Mouse (Mus musculus): ENCODE measurements at regions not wholly inside any gene's neighbourhood (a gene's known extent, or its start where the extent isn't known, plus 50 kb on each side); places are given as distances from the start of the nearest gene placed in this dataset.

DNA sequence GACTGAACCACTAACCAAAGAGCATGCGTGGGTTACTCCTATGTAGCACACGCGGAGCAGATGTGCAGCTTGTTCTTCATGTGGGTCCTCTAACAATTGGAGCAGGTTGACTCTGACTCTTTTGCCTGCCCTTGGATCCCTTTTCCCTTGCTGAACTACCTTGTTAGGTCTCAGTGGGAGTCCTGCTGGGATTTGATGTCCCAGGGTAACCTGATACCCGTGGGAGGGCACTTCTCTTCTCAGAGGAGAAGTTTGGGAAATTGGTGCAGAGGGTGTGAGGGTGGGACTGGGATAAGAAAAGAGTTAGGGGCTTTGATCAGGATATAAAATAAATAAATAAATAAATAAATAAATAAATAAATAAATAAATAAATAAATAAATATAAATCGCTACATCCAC, 179.7 kb upstream of the Tas2r134 start:
- no peak for DNase-seq

DNA sequence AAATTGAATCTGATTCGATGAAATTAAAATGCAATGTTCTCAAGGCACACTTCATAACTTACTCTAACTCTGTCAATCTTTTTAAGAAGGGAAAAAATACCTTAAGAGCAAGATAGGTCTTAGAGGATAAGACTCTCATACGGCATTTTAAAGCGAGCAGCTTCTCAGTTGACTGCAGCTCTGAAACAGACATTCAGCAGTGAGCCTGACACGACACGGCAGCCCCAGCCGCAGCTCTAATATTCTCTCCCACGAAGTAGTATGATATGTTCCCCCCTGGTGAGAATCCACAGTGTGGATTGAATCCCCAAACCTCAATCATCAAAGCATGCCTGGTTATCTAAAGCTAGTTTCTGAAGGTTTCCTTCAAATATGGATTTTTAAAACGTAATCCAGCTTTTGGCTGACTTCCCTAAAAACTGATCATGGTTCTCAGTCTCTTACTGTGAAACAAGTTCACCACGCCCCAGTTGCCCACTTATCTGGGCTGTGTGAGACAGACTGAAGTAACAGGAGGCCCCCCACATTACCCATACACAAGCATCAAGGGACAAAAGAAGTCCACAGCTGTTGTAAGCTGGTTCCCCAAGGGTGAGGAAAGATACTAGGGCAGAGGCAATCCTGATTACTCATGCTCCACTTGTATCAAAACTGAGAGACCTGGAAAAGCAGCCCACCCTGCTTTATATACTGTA, 182.8 kb upstream of the Tas2r134 start:
- no peak for DNase-seq

DNA sequence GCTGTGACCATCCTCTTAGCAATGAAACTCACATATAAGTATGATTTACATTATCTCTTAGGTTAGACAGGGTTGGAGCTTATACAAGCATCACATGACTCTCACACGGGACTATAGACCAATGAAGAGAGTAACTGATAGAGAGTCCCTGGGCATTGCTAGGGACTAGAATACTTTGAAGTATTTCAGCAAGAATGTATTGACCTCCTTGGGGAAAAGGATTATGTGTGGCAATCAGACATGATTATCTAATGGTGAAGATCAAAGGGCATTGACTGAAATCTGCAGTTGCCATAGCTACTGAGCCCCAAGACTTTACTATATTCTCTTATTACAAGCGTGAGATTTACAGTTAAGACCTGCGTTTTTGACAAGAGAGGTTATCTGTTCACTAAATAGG, 183.4 kb upstream of the Tas2r134 start:
- DNase-seq: no peak

DNA sequence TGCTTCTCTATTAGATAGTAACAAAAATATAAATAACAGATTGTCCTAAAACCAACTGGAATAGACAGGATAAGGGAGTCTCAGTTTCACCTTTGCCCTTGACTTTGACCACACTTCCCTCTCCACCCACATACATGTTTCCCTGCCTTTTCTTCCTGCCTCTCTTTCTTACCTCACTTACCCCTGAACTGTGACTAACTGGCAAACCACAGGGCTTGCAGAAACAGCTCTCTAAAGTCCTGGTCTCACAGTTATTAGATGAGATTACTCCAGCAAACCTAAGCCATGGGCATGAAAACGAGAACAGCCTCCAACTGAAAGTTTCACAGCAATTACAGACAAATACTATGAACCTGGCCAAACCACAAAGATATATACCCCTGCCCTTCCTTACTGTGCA, 188.3 kb upstream of the Tas2r134 start:
- DNase-seq: no peak

DNA sequence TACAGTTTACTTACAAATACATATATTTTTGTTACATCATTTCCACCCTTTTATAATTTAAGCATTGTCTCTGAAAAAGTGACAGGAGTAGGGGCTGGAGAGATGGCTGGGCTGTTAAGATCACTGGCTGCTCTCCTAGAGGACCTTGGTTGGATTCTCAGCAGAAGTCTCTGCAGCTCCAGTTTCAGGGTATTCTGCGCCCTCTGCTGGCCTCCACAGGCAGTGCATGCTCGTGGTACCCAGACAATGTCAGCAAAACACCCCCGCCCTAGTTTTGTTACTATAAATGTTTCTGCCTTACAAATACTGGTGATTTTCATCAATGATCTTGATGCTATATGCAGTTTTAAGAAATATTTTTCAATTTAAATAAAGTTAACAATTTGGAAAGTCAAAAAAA, 190.7 kb upstream of the Tas2r134 start:
- no peak for DNase-seq

DNA sequence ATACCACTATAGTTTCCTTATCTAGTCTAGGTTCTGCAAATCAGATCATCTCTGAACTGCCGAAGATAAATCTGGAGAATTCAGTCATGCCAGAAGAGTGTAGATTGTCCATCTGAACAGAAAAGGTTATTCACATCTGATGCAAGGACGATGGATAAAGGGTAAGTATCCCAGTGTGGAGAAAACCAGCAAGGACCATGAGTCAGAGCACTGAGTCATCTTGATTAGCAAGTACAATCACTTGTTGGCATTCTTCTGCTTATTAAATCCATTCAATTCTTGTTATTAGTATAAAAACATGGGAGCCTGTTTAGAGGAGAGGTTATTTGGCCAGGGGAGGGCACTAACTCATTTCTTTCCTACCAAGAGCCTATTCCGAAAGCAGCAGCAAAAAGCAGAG, 195.7 kb upstream of the Tas2r134 start:
- peak; percentile 41 for DNase-seq

DNA sequence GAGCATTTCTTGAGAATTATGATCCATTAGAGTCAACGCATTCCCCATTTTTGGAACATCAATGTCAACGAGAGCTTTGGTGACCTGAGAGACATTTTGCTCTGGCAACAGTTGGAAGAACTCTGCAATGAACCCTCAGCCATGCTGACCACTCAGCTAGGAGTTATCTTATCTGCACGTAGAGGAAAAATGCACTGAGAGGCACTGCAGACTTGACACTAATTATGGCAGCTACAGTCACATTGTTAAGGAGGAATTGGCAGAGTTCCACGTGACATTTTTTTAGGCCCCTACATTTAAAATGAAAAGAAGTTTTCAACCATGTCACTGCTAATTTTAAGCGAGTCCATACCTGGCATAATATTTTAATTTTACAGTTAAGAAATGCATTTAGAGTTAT, 197.6 kb upstream of the Tas2r134 start:
- no peak for DNase-seq

DNA sequence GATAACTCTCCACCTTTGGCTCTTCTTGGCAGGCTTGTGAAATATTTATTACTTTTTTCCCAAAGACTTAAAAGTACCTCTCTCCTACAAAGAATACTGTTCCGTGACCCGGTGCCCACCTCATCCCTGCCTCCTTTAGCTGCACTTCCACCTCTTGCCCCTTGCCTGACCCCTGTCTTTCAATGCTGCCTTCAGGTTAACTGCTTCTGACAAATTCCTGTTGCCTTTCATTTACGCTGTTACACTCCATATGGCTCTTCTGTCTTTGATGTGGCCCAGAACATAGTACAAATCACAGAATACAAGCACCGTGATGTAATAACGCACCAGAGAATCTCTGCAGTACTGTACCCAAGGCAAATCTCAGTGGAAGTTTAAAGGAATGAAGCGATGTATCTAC, 204.9 kb upstream of the Tas2r134 start:
- no peak for DNase-seq

DNA sequence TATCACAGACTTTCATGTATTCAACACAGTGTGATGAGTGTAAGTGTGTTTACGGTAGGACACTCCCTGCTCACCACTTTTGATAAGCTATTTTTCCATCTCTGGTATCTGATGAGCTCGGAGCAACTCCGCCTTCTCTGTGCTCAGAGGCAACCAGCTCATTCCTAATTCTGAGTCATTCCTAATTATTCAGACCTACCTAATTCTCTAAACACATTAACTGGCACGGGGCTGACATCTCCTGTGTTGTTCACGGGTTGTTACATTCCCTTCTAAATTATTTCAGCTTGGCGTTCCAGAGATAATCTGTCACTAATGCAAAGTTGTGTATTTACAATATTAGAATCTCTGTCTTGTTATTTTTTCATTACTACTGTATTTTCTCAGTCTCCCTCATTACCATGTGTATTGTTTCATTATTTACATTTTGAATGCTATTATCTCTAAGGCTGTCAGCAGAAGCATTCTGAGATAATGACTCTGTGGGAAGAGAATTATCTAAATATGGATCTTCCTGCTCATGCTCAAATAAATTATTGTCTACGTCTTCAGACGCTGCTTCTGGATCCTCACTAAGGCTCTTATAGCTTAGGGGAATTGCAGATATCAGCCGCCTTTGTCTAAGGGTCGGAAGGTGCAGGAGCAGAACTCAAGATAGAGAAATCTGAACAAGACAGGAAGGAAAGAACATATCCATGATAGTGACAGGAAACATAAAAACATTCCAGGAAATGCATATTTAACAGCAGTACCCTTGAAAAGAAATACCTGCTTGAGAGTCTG, 209.2 kb upstream of the Tas2r134 start:
- DNase-seq: no peak

DNA sequence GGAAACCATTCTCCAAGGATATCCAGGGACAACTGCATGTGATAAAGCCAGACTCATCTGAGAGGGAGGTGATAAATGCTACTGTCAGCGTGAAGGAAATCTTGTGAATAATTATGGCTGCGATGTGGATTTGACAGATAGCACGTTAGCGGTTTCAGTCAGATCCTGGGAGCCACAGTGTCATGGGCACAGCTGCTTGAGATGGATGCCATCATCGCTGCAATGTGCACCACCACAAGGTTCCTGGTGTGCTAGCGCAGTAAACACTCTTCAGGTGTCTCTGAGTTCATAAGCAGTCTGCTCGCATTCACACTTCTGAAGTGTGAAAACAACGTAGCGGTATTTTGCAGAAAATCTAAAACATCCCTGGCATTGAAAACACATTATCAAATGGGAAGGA, 238.9 kb upstream of the Tas2r134 start:
- no peak for DNase-seq

DNA sequence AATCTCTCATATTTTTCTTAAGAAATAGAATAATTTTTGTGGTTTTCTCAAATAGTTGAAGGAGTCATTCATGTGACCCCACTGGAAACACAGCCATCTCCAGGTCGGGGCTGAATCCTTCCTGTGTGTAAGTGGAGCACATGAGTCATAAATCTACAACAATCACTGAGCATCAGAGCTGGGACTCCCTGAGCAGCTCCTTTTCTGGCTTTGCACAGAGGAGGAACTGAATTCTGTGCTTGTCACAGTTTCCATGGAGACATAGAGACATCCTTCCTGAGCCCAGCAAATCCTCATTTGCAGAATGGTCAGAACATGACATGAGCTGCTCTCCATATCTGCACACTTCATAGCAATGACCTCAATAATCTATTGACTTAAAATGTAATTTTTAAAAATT, 238.2 kb upstream of the Rnd3 start:
- no peak for DNase-seq

DNA sequence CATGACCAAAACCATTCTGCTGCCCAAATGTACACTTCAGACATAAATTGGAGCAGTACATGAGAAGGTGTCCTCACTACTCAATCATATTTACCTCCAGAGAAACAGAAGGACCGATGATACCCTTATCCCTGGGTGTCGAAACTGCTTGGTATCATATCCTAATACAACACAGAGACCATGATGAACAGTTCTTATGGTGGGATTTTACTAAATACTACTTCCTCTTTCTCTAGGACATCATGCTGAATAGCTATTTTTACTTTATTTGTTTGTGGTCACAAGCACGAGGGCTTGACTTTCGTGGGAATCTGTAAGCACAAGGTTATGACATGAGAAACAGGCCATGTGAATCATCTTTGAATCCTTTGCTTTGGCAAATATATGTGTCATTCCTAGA, 227.7 kb upstream of the Rnd3 start:
- no peak for DNase-seq

DNA sequence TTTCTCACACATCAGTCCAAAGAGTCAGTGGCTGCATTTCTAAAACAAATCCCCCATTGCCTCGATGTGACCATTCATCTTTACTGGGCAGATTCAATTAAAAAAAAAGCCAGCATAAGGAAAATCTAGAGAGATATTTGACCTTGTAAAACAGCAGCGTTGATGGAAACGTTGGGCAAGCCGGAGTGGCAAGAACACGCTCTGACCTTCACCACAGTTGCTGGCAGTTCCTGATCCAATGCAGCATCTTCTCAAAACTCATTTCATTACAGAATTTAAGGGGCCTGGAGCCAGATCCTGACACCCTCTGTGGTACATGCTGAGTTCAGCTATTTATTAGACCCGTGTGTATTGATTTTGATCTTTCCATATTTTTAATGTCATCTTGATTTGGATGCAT, 225.7 kb upstream of the Rnd3 start:
- peak; percentile 10 for DNase-seq

DNA sequence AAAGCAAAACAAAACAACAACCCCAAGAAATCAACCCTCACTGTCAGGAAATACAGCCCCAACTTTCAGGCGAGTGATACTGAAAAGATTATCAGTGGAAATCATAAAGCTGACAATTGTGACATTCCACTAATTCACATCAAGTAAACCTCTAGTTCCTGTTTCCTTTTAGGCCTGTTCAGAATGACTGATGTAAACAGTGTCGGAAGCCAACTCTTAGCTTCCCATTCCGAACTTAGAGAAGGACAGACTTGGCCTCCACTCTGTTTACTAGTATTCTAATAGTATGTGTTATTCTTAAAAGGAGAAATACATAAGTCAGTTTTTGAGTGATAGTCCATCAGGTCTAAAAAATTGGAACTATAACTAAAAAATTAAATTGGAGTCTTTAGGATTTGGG, 223.9 kb upstream of the Rnd3 start:
- no peak for DNase-seq

DNA sequence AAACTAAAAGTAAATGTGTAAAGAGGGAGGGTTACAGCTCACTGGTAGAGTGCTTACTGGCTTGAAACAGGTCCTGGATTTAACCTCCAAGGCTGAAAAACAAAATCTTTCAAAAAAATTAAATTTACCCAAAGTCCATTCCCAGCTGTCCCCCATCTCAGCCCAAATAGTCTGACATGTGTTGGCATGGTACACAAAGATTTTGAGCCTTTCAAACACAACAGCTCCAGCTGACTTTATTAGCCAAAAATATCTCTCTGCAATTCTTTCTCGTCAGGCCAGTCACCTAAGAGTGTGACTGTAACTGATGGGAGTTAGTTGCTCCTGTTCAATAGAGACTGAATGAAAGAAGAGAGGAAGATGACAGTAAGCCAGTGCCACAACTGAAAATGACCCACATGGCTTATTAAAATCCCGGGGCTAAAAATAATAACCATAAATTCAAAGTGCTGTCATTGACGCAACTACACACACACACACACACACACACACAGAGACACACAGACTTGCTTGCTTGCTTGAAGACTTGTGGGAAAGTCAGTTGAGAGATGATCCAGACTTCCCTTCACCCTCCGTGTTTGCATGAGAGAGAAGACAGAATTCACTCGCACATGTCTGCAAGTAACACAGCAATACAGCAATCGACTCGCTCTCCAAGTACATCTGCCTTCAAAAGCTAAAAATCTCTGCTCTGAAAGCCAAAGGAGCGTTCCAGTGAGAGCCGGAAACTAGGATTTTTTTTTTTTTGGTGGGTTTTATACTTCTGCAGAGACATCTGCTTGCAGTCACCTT, 214.1 kb upstream of the Rnd3 start:
- DNase-seq: no peak

DNA sequence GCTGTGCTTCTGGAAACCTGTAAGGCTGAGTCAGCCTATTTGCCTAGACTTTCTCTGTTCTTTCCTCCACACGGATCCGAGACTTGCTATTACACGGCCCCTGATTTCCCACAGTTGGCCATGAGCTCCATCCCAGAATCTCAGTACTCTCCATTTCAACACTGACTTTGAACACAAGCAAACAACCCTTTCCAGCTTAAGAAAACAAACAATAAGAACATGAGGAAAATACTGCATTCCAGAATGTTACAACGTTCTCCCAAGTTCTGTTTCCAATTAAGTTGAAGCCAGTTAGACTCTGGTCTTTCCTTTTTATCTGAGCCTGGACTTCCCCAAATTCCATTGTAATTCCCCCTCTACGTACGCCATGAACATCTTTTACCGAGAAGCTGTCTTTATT, 206.4 kb upstream of the Rnd3 start:
- DNase-seq: no peak

DNA sequence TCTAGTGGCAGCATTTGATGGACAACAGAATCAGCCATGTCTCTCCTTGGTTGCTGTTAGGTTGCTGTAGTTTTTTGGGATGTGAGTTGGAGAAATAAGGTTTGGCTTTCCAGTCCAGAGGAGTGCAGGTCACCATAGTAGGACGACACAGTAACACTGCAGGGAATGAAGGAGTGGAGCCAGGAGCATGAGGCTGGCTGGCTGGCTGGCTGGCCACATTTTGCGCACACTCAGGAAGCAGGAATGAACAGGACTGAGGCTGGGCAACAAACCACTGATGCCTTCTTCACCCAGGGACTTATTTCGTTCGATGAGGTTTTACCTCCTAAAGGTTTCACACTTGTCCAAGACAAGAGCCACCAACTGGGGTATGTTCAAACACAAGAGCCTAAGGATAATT, 205.9 kb upstream of the Rnd3 start:
- no peak for DNase-seq

DNA sequence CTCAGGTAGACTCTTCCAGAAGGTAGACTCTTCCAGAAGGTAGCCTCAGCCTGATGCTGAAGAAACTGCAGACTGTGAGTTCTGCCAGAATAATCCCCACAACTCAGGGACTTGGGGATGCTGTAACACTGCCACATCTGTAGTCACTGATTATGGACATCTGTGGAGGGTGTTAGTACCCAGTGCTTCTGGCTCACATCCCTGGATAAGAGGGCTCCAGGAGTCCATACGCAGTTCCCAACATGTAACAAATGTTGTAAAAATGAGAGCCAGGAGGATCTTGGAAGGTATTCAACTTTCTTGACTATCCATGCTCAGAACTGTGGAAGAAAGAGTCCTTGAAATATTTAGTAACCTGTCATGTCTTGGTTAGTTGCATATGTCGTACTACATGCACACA, 200.7 kb upstream of the Rnd3 start:
- no peak for DNase-seq

DNA sequence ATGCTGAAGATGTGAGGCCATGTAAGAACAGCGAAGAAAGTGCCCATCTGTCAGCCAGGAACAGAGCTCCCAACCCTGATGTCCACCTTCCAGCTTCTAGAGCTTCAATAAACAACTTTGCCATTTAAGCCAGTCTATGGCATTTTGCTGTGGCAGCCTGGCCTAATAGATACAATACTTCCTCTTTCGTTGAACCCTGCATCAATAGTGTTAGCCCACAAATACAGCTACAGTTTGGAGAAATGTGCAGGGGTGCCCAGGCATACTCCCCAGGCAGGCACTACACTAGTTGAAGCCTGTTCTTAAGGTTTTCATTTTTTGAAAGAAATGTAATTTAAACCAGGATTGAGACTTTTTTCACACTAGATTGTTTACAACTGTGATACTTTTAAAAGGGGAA, 199.9 kb upstream of the Rnd3 start:
- no peak for DNase-seq

DNA sequence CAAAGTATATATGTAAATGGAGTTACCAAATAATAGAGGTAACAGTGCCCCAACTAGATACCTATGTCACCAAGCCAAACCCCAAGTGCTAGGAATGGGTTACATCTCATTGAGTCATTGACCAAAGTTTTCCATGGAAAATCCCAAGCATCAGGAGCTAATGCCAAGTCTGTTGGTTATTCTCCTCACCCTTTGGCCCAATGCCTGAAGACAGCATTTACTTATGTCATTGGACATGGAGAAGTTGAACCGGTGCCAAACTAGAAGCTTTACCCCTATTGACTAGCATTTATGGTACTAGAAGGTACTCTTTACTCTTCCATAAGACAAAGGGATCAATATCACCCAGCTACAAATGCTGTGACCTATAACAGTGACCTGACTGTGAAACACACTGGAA, 198.2 kb upstream of the Rnd3 start:
- no peak for DNase-seq

DNA sequence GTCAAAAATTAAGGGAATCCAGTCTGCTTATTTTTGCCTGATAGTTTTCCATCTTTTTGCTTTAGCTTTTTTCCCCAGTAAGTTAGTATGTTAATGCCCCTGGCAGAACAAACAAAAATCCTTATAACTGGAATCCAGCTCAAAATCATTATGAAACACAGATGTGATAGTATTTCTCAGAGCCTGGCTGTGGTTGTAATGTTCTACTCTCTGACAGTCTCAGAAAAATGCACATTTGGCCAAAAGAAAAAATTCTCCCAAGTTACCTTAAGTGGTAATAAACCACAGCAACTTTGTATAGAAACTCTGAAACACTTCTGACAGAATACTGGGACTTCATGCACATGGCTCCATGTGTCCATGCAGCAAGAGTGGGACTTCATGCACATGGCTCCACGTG, 193.5 kb upstream of the Rnd3 start:
- no peak for DNase-seq

DNA sequence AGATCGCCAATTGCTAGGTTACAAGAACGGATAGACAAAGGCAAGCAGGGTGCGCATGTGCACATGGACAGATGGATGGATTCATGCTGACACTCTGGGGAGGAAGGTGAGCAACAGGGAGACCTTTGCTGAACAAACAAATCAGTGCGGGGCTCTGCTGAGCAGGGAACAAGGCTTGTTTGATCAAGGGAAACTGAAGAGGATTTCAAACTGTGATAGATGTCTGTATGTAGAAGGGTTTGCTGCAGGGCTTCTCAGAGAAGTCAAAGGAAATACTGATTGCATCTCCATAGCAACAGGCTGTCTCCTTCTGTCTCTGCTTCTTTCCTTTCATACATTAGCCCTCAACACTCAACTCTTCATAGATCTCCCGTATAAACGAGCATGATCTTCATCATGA, 185.5 kb upstream of the Rnd3 start:
- DNase-seq: no peak

DNA sequence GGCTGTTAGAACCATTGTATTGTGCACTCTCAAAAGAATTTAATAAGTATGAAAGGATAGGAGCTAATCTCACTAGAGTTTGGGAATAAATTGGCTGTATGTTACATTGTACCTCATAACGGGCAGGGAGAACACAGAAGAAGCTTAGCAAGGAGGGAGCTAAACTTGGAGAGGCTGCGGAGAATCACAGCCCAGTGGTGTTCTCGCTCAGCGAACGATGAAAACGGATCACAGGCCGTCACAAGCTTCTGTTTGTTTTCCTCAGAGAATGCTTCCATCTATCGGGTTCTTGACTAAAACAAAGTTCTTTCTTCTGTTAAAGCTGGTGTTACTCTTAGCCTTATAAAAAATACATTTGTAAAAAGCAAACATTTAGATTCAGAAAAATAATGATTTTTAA, 178.2 kb upstream of the Rnd3 start:
- no peak for DNase-seq

DNA sequence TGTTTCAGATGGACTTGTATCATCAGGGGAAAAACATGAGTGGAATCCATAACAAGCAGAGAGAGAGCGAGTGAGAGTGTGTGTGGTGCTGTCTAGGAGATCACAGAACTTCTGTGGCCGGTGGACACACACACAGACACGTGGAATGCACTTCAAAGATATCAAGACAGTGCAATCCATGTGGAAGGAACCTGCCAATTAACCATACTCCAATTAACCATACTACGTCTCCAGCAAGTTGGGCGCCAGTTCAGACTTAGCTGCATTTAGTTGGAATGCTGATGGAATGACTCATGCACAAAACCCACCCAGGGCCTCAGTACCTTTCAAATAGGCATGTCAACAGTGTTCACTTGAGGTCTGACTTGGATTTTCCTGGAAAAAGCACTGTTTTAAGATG, 172.8 kb upstream of the Rnd3 start:
- DNase-seq: no peak

Measured in adrenal gland, adult 8-10 months (tissue).